Mouse (Mus musculus) cortical plate, adult 2 months (tissue): ENCODE measurements around the gene 4930522H14Rik.

Experiments used
- CTCF ChIP-seq: fragments of 200-500 bp; IDR thresholded peaks from 2 replicates; pipeline ENCODE4 v1.5.1; 2011; ENCODE audit warnings: mild to moderate bottlenecking, control low read depth, low read length; ENCODE audit not compliant: insufficient read depth; ENCODE audit errors: extremely low read depth
- POLR2A ChIP-seq: fragments of 200-500 bp; IDR thresholded peaks from 2 replicates; pipeline ENCODE4 v1.6.1; 2011; ENCODE audit warnings: mild to moderate bottlenecking, low read length, control low read depth; ENCODE audit not compliant: insufficient read depth; ENCODE audit errors: extremely low read depth

DNA sequence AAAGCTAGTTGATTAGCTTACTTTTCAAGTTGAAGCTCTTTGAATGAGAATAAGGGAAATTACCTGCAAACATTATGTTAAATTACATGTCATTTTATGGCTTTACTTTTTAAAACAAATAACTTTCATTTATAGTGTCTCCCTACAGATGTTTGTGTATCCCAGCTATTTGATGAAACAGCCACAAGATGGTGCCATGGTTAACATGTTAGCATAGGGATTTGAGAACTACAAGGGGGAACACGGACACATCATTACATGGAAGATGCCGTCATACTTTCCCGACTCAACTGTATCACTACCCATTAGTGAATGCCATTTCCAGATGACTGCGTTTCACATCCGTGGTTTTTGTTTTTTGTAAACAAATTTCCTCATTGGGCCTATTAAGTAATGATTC is 45.8 kb upstream of the 4930522H14Rik start:
- TF ChIP-seq POLR2A (no peak), CTCF (0 out of 2 replicates have a peak, but pooled peaks have one; percentile 11)
